Mouse (Mus musculus) stomach, embryonic 14.5 days (tissue): ENCODE data around the gene Usp6nl. TPM values are rescaled to one million over a fixed set of nuclear protein-coding genes. Genes with fewer than 3 reads are reported as not detected.
A peak's percentile ranks its signal among the peaks of the same experiment; 100 is the strongest.

Experiments
- ATAC-seq: fragments of 200-750 bp; cut with Nextera tagmentation; 2 replicates; pipeline ENCODE4 v1.8.0; 2017; ENCODE audit warnings: low read depth, moderate TSS enrichment; ENCODE audit not compliant: insufficient number of reproducible peaks, insufficient read depth, low FRiP score
- H3K27ac ChIP-seq: fragments of 300-500 bp; sonication (generic); 2 replicates; pipeline ENCODE4 v1.5.1; 2014; ENCODE audit warnings: mild to moderate bottlenecking, low read length, moderate library complexity, mixed read lengths
- H3K27me3 ChIP-seq: fragments of 300-500 bp; sonication (generic); 2 replicates; pipeline ENCODE4 v1.6.1; 2014; ENCODE audit warnings: low read length, control low read depth, mixed read lengths; ENCODE audit not compliant: control insufficient read depth, insufficient read depth
- H3K36me3 ChIP-seq: fragments of 300-500 bp; sonication (generic); 2 replicates; pipeline ENCODE4 v1.6.1; 2014; ENCODE audit warnings: mild to moderate bottlenecking, control low read depth, low read length, moderate library complexity, mixed read lengths; ENCODE audit not compliant: control insufficient read depth, insufficient read depth
- H3K4me1 ChIP-seq: fragments of 300-500 bp; sonication (generic); 2 replicates; pipeline ENCODE4 v1.6.1; 2014; ENCODE audit warnings: low read length, control low read depth, mixed read lengths; ENCODE audit not compliant: control insufficient read depth, insufficient read depth
- H3K4me2 ChIP-seq: fragments of 300-500 bp; sonication (generic); replicated peaks from 2 replicates; pipeline ENCODE4 v1.6.1; 2014; ENCODE audit warnings: low read depth, low read length, control low read depth
- H3K4me3 ChIP-seq: fragments of 300-500 bp; sonication (generic); 2 replicates; pipeline ENCODE4 v1.5.1; 2014; ENCODE audit warnings: low read depth, low read length, control low read depth
- H3K9ac ChIP-seq: fragments of 300-500 bp; sonication (generic); replicated peaks from 2 replicates; pipeline ENCODE4 v1.6.1; 2014; ENCODE audit warnings: low read depth, mild to moderate bottlenecking, control low read depth, low read length, moderate library complexity, mixed read lengths
- H3K9me3 ChIP-seq: fragments of 300-500 bp; sonication (generic); 2 replicates; pipeline ENCODE4 v1.6.1; 2016; ENCODE audit warnings: low read depth, low read length, control low read depth; ENCODE audit not compliant: control insufficient read depth
- WGBS: fragments of 180-500 bp; shearing (Covaris S2); extraction: QIAGEN DNeasy Blood & Tissue Kit; methylation state at CpG from one replicate; pipeline ENCODE4 v1.1.7; 2014; 5-methylcytosine and 5-hydroxymethylcytosine counted together
- polyA plus RNA-seq: library from polyadenylated mRNA; unstranded; fragments of >200 nt; fragmentation: Nextera tagmentation; extraction: Ambion mirVana; gene quantifications from 2 replicates; pipeline ENCODE4 v1.2.1, GENCODE M21; 2014

Usp6nl gene
- polyA plus RNA-seq, 1 experiment from 2014 or later, result 12.9 TPM

DNA sequence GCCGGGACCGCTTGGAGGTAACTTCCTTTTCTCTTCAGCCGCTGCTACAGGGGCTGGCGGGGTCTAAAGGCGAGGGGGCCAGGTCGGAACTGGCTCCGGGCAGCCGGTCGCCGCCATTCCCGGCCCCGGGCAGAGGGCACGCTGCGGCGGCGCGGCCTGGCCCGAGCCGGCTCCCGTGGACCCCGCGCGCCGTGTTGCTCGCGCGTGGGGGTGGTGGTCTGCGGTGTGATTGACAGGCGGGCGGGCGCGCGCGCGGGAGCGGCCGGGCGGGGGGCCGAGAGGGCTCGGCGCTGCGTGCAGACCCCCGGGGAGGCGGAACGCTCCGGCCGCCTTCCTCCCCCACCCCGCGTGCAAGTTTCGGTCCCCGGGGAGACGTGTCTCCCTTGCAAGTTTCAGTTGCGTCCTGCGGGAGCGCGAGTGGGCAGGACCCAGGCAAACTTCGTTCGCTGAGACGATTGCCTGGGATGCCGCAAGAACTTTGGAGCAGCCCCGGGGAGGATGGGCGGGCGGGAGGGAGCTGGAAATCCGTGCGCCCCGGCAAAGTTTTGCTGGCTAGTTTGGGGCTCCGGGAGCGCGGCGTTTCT, 563 bp downstream of the Usp6nl start:
- H3K4me2 ChIP-seq, result peak overlapping the region; percentile 55
- under 1% methylated on average over 52 of the region's 70 CpGs for WGBS
- H3K9me3 ChIP-seq, result no peaks in the 10 kb centered on the region
- peaks cover 18% of the 10 kb centered on the region for H3K4me1 ChIP-seq
- H3K9ac ChIP-seq, result peak overlapping the region; percentile 97
- peak overlapping the region; percentile 93 for H3K4me3 ChIP-seq
- peak overlapping the region; percentile 99 for H3K27ac ChIP-seq
- peak; percentile 68 for ATAC-seq
- no peaks in the 10 kb centered on the region for H3K36me3 ChIP-seq
- H3K27me3 ChIP-seq, result no peaks in the 10 kb centered on the region

- 64% methylated on average over 3 of the region's 3 CpGs for WGBS
- no peak for ATAC-seq
- H3K36me3 ChIP-seq, result no peaks in the 10 kb centered on the region
- H3K4me3 ChIP-seq, result no peak overlapping the region
- H3K27ac ChIP-seq, result no peak overlapping the region
- peaks cover 18% of the 10 kb centered on the region for H3K4me1 ChIP-seq
- no peaks in the 10 kb centered on the region for H3K27me3 ChIP-seq
- no peak overlapping the region for H3K4me2 ChIP-seq
- H3K9me3 ChIP-seq, result no peaks in the 10 kb centered on the region
- H3K9ac ChIP-seq, result no peak overlapping the region
Measured at GRCm38 (mm10) chr2:6325646-6326045, 3.2 kb downstream of the Usp6nl start.

DNA sequence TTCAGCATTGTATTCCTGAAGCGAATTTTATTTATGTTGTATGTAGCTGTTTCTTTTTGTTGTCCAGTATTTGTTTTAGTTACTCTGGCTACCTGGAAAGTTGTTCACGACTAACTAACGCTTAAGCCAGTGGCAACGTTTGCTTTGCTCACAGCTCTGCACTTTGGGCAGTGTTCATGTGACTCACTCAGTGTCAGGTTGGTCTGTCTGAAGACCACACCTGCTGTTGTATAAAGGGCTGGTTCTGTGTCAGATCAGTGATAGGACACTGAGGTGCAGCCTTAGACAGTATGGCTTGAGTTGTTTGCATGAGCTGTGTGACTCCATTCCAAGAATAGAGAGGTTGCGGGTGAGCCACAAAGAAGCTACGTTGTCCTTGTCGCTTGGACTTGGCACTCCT, 6.5 kb downstream of the Usp6nl start:
- 80% methylated on average over 7 of the region's 7 CpGs for WGBS
- Histone ChIP-seq H3K27me3 (no peaks in the 10 kb centered on the region), H3K9ac (no peak overlapping the region), H3K36me3 (no peaks in the 10 kb centered on the region), H3K4me1 (peaks cover 16% of the 10 kb centered on the region; the same call in 1 of the 2 replicates), H3K9me3 (no peaks in the 10 kb centered on the region), H3K27ac (no peak overlapping the region), H3K4me2 (no peak overlapping the region), H3K4me3 (no peak overlapping the region)
- ATAC-seq, result no peak

DNA sequence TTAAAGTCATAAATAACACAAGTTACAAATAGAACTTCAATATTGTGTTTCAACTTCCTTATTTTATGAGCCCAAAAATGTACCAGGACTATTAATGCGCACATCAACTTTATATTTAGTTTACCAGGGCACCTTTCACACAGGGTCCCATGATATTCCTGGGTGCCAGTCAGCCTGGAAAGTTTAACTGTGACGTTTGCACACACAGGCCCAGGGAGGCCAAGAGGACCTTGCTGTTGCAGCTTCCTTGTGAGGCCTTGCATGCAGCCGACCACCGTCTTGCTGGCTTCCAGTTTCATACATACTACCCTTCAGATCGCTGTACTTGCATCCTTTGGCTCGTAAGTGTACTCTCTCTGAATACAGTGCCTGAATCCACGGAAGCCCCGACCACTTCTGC, 8.3 kb downstream of the Usp6nl start:
- 80% methylated on average over 8 of the region's 8 CpGs for WGBS
- Histone ChIP-seq H3K27me3 (no peaks in the 10 kb centered on the region), H3K27ac (no peak overlapping the region), H3K36me3 (no peaks in the 10 kb centered on the region), H3K4me2 (no peak overlapping the region), H3K9me3 (no peaks in the 10 kb centered on the region), H3K4me3 (no peak overlapping the region), H3K4me1 (peaks cover 8% of the 10 kb centered on the region; the same call in 1 of the 2 replicates), H3K9ac (no peak overlapping the region)
- no peak for ATAC-seq

- Histone ChIP-seq H3K36me3 (no peaks in the 10 kb centered on the region), H3K4me2 (no peak overlapping the region), H3K4me3 (no peak overlapping the region), H3K9ac (no peak overlapping the region), H3K9me3 (no peaks in the 10 kb centered on the region), H3K27me3 (no peaks in the 10 kb centered on the region), H3K4me1 (peaks cover 8% of the 10 kb centered on the region; the same call in 1 of the 2 replicates), H3K27ac (no peak overlapping the region)
- ATAC-seq, result no peak; the same call in 1 of the 2 replicates
- 27% methylated on average over 7 of the region's 7 CpGs for WGBS
Measured at GRCm38 (mm10) chr2:6331324-6332137, 9.1 kb downstream of the Usp6nl start.

- no peak overlapping the region for H3K4me3 ChIP-seq
- H3K4me2 ChIP-seq, result no peak overlapping the region
- ATAC-seq, result no peak
- H3K27me3 ChIP-seq, result no peaks in the 10 kb centered on the region
- H3K36me3 ChIP-seq, result no peaks in the 10 kb centered on the region; the same call in 1 of the 2 replicates
- H3K27ac ChIP-seq, result no peak overlapping the region
- WGBS, result 100% methylated on average over 1 of the region's 1 CpGs
- no peak overlapping the region for H3K9ac ChIP-seq
- no peaks in the 10 kb centered on the region for H3K9me3 ChIP-seq
- peaks cover 8% of the 10 kb centered on the region; the same call in 1 of the 2 replicates for H3K4me1 ChIP-seq
Measured at GRCm38 (mm10) chr2:6333570-6333969, 11.1 kb downstream of the Usp6nl start.

- Histone ChIP-seq H3K9ac (no peak overlapping the region), H3K4me3 (no peak overlapping the region), H3K27ac (no peak overlapping the region), H3K27me3 (no peaks in the 10 kb centered on the region), H3K9me3 (no peaks in the 10 kb centered on the region), H3K36me3 (no peaks in the 10 kb centered on the region; the same call in 1 of the 2 replicates), H3K4me2 (no peak overlapping the region), H3K4me1 (peaks cover 8% of the 10 kb centered on the region; the same call in 1 of the 2 replicates)
- 81% methylated on average over 6 of the region's 6 CpGs for WGBS
- no peak for ATAC-seq
Measured at GRCm38 (mm10) chr2:6334011-6334410, 11.5 kb downstream of the Usp6nl start.

GRCm38 (mm10) chr2:6335032-6335735, 12.7 kb downstream of the Usp6nl start:
- no peak overlapping the region for H3K27ac ChIP-seq
- 73% methylated on average over 14 of the region's 14 CpGs for WGBS
- H3K27me3 ChIP-seq, result no peaks in the 10 kb centered on the region
- no peaks in the 10 kb centered on the region; the same call in 1 of the 2 replicates for H3K36me3 ChIP-seq
- no peak overlapping the region for H3K4me3 ChIP-seq
- no peak overlapping the region for H3K4me2 ChIP-seq
- no peak overlapping the region for H3K9ac ChIP-seq
- H3K9me3 ChIP-seq, result no peaks in the 10 kb centered on the region
- H3K4me1 ChIP-seq, result peaks cover 8% of the 10 kb centered on the region; the same call in 1 of the 2 replicates
- ATAC-seq, result no peak
